Mouse (Mus musculus): ENCODE measurements around the gene Tnfaip8l1.

DNA sequence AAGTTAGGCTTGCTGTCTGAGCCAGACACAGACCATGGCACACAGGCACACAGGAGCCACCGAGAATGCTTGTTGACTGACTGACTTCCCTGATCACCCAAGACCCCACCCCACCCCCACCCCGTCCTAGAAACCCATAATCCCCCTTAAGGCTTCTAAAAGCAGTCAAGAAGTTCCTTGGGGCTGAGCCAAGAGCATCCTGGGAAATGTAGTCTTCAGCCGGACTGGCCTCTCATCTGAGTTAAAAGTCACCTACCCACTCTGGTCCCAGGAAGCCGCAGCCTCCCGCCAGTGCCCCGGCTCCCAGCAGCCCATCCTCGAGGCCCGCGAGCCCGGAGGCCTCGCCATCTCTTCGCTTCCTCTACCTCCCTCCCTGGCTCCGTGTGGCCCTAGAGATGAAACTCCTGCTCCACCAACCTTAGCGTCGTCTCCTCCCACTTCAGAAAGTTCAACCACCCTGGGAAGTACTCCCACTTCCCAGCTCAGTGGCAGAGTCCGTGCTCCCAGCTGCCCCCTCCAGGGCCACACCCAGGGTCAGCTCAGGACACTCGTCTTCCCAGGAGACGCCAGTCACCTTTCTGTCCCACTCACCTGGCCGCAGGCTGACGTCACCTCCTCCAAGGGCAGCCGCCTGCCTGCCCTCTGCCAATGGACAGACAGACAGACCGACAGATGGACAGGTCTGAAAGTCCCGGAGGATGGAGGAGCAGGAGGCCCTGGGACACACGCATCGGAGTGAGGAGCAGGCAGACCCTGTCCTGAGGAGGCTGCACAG, 24.3 kb upstream of the Tnfaip8l1 start:
- no peak for TF ChIP-seq POLR2A (IDR thresholded peaks at IDR 0.05; ENCODE audit: insufficient read length, low read depth)
- no peak for TF ChIP-seq USF1 (IDR thresholded peaks at IDR 0.05; ENCODE audit: low read depth)
- no peak for TF ChIP-seq CEBPB (IDR thresholded peaks at IDR 0.05; ENCODE audit: insufficient read depth, poor library complexity, severe bottlenecking)
